Mouse (Mus musculus): ENCODE measurements at regions not wholly inside any gene's neighbourhood (a gene's known extent, or its start where the extent isn't known, plus 50 kb on each side); places are given as distances from the start of the nearest gene placed in this dataset.

GRCm38 (mm10) chr2:169221141-169221540 is 265.8 kb upstream of the Zfp64 start:
- no peak for TF ChIP-seq CTCF (IDR thresholded peaks at IDR 0.05; ENCODE audit: low read depth, low read length)
- no peak for TF ChIP-seq GATA1 (IDR thresholded peaks at IDR 0.05; ENCODE audit: borderline replicate concordance, low read length)
- no peak for TF ChIP-seq POLR2AphosphoS5 (IDR thresholded peaks at IDR 0.05; ENCODE audit: insufficient replicate concordance, low read depth, low read length)
- TF ChIP-seq GATA2 (IDR thresholded peaks at IDR 0.05; ENCODE audit: borderline replicate concordance, low read depth, low read length), result no peak
- no peak for TF ChIP-seq TAL1 (conservative IDR thresholded peaks at IDR 0.05; ENCODE audit: low read depth, low read length)
